Mouse (Mus musculus): Measurements from ENCODE around the gene Atp13a3.

Gene Atp13a3

DNA sequence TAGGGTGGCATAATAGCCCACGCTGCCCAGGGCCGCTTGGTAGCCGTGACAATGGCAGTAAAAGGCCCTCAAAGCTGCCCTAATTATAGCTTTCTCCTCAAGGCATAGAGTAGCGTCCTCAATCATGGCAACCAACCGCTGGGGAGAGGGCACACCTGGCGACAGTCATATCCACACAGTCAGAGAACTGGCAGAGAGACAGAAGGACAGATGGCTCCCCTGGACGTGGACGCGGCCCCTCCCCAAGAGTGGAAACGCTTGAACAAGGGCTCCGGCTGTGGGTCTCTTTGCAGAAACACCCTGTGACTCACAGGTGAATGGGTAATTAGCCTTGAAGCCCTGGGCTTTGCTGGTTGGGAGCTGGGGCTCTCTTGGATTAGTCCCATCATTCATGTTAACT lies 127.4 kb downstream of the Atp13a3 start:
- DNase-seq (ENCODE audit: low spot score), result no peak

DNA sequence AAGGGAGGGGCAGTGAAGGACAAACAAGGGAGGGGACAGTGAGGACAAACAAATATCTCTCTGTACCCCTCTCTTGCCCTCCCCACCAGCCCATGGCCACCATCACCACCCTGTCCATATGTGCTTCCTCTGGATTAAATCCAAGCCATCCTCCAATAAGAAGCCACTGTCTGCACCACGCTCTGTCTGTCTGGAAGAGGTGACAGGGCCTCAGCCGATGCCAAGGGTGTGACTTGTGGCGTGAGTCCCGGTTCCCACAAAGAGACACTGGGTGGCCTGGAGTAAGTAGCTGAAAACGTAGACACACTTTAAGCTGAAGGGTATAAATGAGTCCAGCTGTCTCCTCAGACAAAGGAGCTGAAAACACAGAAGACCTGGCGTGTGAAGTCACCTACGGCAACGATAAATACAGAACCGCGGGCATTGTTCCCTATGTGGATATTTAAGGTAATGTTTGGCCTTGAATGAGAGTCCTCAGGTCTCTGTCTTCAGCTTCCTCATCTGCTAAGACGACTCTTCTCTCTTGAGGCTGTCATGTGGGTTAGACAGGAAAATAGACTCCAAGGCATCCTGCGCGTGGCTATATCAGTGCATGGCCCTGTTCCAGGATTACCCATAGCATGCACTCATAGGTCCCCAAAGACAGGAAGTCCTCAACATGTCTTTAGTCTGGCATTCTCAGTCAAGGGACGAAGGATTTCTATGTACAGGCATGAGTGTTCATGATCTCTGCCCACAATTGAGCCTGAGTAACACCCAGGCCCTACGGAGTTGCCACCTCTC lies 130.0 kb downstream of the Atp13a3 start:
- DNase-seq (ENCODE audit: low spot score), result no peak

DNA sequence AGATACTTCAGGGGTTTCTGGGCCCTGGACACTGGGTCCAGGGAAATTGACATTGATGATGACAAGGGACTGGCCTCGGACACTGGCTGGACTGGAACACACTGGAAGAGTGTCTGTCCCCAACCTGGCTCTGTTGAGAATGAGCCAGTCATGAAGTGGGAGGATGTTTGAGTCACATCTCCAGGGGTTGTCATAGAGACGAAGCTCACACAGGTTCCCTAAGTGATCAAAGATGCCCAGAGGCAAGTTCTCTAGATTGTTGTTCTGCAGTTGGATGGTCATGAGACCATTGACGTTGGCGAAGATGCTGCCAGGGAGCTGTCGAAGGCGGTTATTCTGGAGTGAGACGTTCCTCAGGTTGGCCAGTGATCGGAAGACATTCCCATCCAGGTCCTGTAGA lies 132.7 kb downstream of the Atp13a3 start:
- no peak for DNase-seq (ENCODE audit: low spot score)

DNA sequence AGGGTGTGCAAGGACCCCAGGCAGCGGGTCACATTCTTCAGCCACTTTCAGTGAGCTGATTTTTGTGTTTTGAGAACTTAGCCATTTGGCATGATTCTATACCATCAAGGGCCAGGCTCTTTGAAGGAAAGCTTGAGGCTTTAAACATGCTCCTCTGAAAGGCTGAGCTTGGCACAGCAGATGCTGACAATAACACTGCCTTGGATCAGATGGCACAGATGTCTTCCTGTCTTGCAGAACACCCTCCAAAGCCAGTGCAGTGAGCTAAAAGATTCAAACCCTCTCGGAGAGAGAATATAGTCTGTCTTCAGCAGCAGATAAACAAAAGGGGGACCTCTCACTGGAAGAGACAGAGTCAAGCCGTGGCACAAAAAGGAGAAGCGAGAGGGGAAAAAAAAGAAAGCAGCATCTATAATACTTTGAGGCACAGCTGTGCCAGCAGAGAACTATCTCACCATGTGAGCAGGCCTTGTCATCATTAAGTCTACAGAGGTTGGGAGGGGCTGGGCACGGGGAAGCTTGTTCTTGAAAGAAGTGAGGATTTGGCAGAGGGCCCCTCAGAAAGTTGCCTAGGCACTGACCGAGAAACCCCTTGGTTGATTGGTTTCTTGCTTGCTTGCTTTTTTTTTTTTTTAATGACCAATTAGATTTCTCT lies 133.7 kb downstream of the Atp13a3 start:
- DNase-seq (ENCODE audit: low spot score), result no peak

DNA sequence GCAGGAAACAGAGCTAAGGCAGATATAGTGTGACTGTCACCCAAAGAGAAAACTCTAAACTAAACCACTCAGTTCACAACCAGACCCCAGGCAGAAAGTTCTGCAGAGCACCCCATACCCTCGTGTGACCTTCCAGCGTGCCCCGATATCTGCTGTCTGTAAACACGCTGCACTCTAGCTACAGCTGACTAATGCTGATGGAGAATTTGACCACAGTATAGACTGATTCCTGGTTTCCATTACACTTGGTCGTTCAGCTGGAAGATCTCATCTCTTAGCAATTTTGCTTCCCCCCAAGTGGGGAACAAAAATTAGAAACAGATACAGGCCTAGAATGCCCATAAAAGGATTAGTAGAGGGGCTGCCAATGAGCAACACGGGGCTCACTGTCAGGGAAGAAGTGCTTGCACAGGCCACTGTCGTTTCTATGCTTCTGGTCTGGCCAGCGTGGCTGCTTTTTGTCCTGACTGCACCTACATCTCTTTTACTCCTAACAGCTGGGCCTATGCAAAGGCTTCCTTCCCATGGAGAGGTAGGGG lies 134.5 kb downstream of the Atp13a3 start:
- no peak for DNase-seq (ENCODE audit: low spot score)

DNA sequence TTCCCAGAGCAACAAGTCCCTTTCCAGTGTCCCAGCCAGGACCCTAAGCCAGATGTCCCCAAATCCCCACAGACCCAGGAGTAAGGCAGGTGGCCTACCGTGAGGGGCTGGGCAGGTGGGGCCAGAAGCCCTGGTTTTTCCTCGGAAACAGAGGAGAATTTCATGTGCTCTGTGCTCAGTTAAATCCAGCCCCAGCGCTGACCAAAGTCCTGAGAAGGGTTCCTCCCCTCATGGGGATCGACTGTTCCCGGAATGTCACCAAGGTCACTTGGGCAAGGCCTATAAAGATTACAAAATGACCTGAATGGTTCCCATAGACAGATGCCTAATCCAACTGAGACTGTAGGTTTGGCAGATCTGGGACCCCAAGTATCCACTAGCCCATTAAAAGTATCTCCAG lies 138.4 kb downstream of the Atp13a3 start, which contains the start of gene Cpn2:
TSS of gene Cpn2 (minus strand) at position 141 of the 400 bp plus-strand sequence.
- no peak for DNase-seq (ENCODE audit: low spot score)

DNA sequence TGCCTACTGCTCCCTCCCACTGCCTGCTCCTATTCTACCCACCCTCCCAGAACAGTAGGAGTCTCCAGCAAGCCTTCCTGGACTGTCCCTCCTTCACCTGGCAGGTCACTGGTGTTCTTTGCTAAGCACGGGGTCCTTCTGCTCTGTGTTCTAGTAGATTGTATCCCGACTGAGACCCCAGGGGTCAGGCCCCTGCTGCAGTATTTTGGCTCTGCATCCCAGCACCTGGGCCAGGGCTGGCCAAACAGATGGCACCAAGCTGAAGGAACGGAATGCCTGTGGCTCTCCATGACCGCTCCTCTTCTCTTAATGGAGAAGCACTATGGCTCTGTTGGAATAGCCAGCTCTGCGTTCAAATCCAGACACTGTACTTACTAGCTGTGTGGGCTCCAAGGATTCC lies 139.2 kb downstream of the Atp13a3 start:
- no peak for DNase-seq (ENCODE audit: low spot score)

DNA sequence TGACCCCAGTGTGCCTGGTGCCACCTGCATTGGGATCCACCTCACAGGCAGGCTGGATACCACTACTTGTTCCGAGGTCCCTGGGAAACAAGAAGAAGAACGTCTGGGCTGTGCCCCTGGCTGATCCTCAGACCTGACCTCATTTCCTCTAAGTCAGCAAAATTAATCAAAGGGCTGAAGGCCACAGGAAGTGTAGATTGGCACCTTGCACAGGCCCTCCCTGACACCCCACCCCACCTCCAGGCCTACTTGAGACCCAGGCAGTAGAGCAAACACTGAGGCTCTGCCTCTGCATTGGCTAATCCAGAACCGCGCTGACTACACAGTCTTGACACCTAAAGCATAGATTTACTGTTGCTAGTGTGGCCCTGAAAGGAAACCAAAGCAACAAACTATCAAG lies 140.2 kb downstream of the Atp13a3 start:
- no peak for DNase-seq (ENCODE audit: low spot score)

DNA sequence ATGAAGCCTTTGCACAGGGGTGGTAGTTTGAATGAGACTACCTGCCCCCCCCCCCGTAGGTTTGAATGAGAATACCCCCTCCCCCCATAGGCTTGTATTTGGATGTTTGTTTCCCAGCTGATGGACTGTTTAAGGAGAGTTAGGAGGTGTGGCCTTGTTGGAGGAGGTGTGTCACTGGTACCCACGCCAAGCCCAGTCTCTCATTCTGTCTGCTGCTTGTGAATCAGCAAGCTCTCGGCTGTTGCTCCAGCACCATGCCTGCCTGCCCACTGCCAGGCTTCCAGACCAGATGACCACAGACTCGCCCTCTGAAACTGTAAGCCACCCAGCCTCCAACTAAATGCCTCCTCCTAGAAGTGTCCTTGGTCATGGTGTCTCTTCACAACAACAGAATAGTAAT lies 142.6 kb downstream of the Atp13a3 start:
- DNase-seq (ENCODE audit: low spot score), result no peak

DNA sequence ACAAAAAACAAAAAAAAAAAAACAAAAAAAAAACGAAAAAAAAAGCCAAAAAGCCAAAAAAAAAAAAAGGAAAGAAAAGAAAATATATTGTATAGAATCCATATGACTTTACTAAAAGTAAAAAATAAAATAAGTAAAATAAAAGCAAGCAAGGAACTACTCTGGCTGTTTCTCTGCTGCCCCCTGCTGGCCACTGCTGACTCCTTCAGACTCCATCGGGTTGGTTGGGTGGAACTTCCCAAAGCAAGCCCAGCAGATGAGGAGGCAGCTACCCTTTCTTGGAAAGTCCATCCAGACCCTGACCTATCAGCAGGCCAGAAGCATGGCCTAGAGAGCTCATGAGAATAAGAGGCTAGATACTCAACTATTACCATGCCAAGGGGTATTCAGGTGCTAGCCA lies 143.1 kb downstream of the Atp13a3 start:
- DNase-seq (ENCODE audit: low spot score), result peak; percentile 88
